Mouse (Mus musculus) bone marrow, adult 2 months (tissue): Measurements from ENCODE around the gene Atp10a. TPM values are rescaled to one million over a fixed set of nuclear protein-coding genes. Genes with fewer than 3 reads are reported as not detected.

ENCODE experiments used
- H3K27ac ChIP-seq: fragments of 200-500 bp; 2 replicates; pipeline ENCODE4 v1.5.1; 2012; ENCODE audit warnings: low read depth, mild to moderate bottlenecking, control low read depth, inconsistent platforms, low read length; ENCODE audit not compliant: control insufficient read depth, poor library complexity, insufficient read depth
- H3K4me1 ChIP-seq: fragments of 200-500 bp; 2 replicates; pipeline ENCODE4 v1.6.1; 2011; ENCODE audit warnings: low read length; ENCODE audit not compliant: control insufficient read depth, insufficient read depth
- H3K4me3 ChIP-seq: fragments of 200-500 bp; replicated peaks from 2 replicates; pipeline ENCODE3; 2011; ENCODE audit warnings: mild to moderate bottlenecking, low read depth, low read length, control low read depth; ENCODE audit not compliant: control insufficient read depth
- CTCF ChIP-seq: fragments of 200-500 bp; IDR thresholded peaks from 2 replicates; pipeline ENCODE4 v1.5.1; 2011; ENCODE audit warnings: low read length, control low read depth; ENCODE audit not compliant: control insufficient read depth, insufficient read depth
- POLR2A ChIP-seq: fragments of 200-500 bp; IDR thresholded peaks from 2 replicates; pipeline ENCODE4 v1.6.1; 2011; ENCODE audit warnings: low read depth, mild to moderate bottlenecking, control low read depth, low read length, borderline replicate concordance; ENCODE audit not compliant: control insufficient read depth
- WGBS: fragments of 180-500 bp; shearing (Covaris S2); methylation state at CpG from one replicate; pipeline ENCODE4 v1.1.7; 2018; 5-methylcytosine and 5-hydroxymethylcytosine counted together
- polyA plus RNA-seq: library from polyadenylated mRNA; stranded (reverse); fragments of >200 nt; gene quantifications from 2 replicates; pipeline ENCODE4 v1.2.4, GENCODE M21; 2011; ENCODE audit warnings: low replicate concordance; ENCODE audit not compliant: missing spikeins, insufficient read depth, insufficient read length

Atp10a gene
- polyA plus RNA-seq, 1 experiment: 2.5 TPM

DNA sequence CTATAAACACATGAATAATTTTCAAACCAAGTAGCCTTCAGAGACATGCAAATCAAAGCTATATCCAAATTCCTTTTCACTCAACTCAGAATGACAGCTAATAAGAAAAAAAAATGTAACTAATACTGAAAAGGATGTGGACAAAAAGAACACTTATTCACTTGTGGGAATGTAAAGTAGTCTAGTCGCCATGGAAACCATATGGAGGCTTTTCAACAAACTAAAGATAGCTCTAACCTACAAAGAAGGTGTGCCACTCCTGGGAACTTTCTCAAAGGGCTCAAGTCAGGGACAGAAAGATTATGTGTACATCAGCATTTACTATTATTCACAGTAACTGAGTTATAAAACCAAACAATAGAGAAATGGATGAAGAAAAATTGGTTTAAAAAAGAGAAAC is 8.6 kb upstream of the Atp10a start:
- no peaks in the 10 kb centered on the region for H3K4me1 ChIP-seq

DNA sequence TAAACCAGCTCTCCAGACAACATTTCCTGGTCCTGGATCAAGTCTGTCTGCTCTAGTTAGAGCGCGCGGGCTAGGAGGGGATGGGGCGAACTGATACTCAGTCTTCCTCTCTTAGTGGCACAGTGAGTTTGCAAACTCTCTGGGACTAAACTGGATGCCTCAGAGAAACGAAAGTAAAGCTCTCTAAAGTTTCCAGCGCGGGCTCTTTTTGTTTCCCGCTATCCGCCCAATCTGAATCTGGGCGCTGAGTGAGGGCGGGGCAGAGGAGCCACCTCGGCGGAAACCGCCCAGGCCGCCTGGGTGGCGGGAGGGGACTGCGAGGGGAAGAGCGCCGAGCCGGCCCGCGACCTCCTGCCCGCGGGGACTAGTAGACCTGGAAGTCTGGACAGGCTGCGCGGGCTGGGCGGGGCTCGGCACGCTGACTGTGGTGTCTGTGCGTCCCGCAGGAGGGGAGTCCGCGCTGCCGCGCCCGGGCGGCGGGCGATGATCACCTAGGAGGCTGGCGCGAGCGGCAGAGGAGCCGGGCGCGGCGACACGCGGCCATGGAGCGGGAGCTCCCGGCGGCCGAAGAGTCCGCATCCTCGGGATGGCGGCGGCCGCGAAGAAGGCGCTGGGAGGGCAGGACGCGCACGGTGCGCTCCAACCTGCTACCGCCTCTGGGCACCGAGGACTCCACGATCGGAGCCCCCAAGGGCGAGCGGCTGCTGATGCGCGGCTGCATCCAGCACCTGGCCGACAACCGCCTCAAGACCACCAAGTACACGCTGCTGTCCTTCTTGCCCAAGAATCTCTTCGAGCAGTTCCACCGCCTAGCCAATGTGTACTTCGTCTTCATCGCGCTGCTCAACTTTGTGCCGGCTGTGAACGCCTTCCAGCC is 2.2 kb downstream of the Atp10a start:
- Histone ChIP-seq H3K27ac (peak overlapping the region; percentile 75), H3K4me1 (peaks cover 2% of the 10 kb centered on the region; the same call in 1 of the 2 replicates), H3K4me3 (peak overlapping the region; percentile 77)
- under 1% methylated on average over 81 of the region's 81 CpGs for WGBS
- peak; percentile 27; the same call in 1 of the 2 replicates for TF ChIP-seq POLR2A
- no peak for TF ChIP-seq CTCF

More for the DNA sequence above, 8.6 kb upstream of the Atp10a start:
- H3K27ac ChIP-seq: no peak overlapping the region
- H3K4me3 ChIP-seq: no peak overlapping the region
- TF ChIP-seq CTCF: no peak
- TF ChIP-seq POLR2A: no peak
- whole genome bisulfite sequencing: 63% methylated on average over 1 of the region's 1 CpGs

DNA sequence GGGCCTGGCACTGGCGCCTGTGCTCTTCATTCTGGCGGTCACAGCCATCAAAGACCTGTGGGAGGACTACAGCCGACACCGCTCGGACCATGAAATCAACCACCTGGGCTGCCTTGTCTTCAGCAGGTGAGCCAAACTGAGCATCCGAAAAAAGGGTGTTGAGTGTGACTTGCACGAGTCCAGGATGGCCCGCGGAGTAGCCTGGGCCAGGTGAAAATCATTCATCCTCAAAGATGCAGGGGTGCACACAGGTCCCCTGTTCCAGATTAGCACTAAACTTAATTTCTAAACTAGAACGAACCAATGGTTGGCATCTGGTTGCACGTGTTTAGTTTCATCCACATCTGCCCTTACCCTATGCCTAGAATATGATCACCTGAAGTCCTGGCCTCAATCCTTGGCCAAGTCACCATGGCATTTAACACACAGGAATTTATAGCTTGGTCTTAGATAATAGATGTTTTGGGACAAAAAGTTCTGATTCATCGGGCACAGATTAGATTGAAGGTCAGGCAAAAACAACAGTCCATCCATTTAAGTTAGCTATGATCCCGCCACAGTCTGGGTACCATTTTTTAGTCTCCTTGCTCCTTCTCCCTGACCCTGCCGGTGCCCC is 2.9 kb downstream of the Atp10a start:
- Histone ChIP-seq H3K4me3 (peak overlapping the region; percentile 77), H3K27ac (no peak overlapping the region; the same call in 1 of the 2 replicates), H3K4me1 (peaks cover 2% of the 10 kb centered on the region; the same call in 1 of the 2 replicates)
- no peak for TF ChIP-seq CTCF
- TF ChIP-seq POLR2A: no peak
- 17% methylated on average over 14 of the region's 14 CpGs for WGBS

DNA sequence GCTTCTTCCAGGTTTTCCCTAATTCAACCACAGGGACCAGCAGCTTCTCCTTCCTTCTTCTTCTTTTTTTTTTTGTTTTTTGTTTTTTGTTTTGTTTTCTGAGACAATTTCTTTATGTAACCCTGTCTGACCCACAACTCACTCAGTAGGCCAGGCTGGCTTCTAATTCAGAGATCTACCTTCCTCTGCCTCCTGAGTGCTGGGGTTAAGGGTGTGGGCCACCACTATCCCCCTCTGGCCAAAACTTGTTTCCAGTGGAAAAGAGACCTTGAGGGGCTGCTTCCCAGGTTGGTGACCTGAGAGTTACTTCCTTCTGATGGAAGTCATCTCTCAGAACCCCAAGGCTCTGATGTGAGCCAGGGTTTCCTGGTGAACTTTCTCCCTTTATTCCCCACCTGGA is 4.1 kb downstream of the Atp10a start:
- H3K4me1 ChIP-seq: peaks cover 2% of the 10 kb centered on the region; the same call in 1 of the 2 replicates
- TF ChIP-seq CTCF: no peak
- H3K27ac ChIP-seq: no peak overlapping the region
- no peak overlapping the region for H3K4me3 ChIP-seq

DNA sequence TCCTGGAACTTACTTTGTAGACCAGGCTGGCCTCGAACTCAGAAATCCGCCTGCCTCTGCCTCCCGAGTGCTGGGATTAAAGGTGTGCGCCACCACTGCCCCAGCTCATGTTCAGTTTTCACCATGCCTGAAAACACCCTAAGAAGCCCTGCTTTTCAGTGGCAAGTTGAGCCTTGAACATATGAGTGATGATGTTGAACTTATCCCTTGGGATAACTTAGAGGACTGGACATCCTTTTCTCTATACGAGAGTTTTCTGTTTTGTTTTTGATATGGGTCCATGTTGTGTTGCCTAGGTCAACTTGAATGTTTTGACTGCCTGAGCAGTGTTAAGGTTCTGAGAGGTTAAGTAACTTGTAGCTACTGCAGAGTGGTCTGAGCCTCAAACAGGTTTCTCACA is 4.7 kb downstream of the Atp10a start:
- TF ChIP-seq POLR2A (no peak), CTCF (no peak)
- 85% methylated on average over 5 of the region's 5 CpGs for WGBS
- Histone ChIP-seq H3K4me1 (peaks cover 2% of the 10 kb centered on the region; the same call in 1 of the 2 replicates), H3K4me3 (no peak overlapping the region), H3K27ac (no peak overlapping the region)

DNA sequence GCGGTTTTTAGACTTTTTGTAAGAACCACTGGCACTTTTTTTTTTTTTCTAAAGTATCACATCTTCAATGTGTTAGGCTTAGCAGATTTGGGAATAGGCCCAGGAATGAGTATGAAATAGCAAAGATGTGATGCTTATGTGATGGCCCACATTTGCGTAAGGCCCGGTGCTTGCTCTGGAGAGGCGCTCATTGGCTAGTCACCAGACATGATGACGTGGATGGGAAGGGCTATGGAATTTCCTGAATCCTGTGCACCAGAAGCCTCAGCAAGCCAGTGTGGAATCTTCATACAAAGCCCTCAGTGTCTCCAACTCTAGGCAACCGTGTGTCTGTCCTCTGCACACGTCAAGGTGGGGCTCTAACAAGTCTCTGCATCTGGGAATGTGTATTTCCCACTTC is 5.1 kb downstream of the Atp10a start:
- H3K4me1 ChIP-seq: peaks cover 2% of the 10 kb centered on the region; the same call in 1 of the 2 replicates
- WGBS: 84% methylated on average over 7 of the region's 7 CpGs

DNA sequence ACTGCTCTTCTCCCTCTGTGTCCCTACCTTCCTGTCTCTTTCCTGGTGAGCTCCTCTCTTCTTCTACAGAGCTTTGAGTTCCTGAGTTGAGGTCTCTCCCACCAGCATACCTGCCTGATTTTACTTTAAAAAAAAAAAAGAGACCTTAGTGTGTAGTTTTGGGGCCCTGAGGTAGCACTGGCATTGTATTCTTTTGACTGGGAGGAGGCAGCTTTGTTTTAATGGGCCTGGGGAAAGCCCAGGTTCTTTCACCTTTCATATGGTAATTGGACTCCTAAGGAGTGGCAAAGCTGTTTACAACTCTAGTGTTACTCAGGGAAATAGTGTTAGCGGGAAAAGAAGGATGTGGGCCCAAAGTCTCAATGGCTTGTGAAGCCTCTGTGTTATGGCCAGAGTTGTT is 12.7 kb downstream of the Atp10a start:
- Histone ChIP-seq H3K27ac (no peak overlapping the region), H3K4me1 (no peaks in the 10 kb centered on the region), H3K4me3 (no peak overlapping the region)
- WGBS: 88% methylated on average over 1 of the region's 1 CpGs
- TF ChIP-seq CTCF (no peak), POLR2A (no peak)

More for the DNA sequence above, 5.1 kb downstream of the Atp10a start:
- H3K4me3 ChIP-seq: no peak overlapping the region
- H3K27ac ChIP-seq: no peak overlapping the region
- TF ChIP-seq CTCF (no peak), POLR2A (no peak)

DNA sequence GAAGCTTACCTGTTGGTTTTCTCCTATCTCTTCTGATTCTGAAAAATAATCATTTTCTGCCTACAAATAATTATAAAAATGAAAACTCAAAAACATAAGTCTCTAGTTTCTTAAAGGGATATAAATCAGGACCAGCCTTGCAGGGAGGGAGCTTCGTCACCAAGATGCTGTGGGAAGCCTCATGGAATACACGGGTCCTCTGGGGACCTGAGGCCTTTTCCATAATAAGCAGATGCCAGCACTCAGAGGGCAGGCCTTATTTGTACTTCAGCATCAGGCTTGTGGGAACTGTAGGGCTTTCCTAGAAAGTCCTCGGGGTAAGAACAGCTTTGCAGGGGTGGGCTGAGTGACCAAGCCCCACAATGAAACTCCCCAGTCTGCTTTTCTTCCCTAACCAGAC is 20.1 kb downstream of the Atp10a start:
- TF ChIP-seq CTCF (no peak), POLR2A (no peak)

More for the DNA sequence above, 20.1 kb downstream of the Atp10a start:
- Histone ChIP-seq H3K4me1 (peaks cover 4% of the 10 kb centered on the region), H3K4me3 (no peak overlapping the region), H3K27ac (no peak overlapping the region)
- 71% methylated on average over 3 of the region's 3 CpGs for WGBS
